Mouse (Mus musculus) layer of hippocampus, postnatal 10 days (tissue): Measurements from ENCODE around the gene Tigd3. TPM values are rescaled to one million over a fixed set of nuclear protein-coding genes. Genes with fewer than 3 reads are reported as not detected.

Source experiments
- DNase-seq, 2 experiments: peaks; one replicate each; pipeline ENCODE4 v3.0.0; 2021; ENCODE audit warnings: low spot score in 2 of 2
- total RNA-seq, 2 experiments: library from RNA; stranded (reverse); gene quantifications; 2 replicates each; pipeline ENCODE4 v1.2.3; 2021

Gene Tigd3
- total RNA-seq, 2 experiments from 2014 or later, result 4.4 to 5.5 TPM

GRCm38 (mm10) chr19:5877618-5878361 lies 16.2 kb downstream of the Tigd3 start, which contains the start of gene Slc25a45:
TSS of gene Slc25a45 (plus strand) at chr19:5877808.
- peak; percentile 73 to 80 for DNase-seq

- DNase-seq, result peak; percentile 88 to 93
Measured at GRCm38 (mm10) chr19:5874969-5875480, 18.9 kb downstream of the Tigd3 start, which contains the start of gene Frmd8. TSS of gene Frmd8 (minus strand) at chr19:5875274.

GRCm38 (mm10) chr19:5874391-5874968 lies 19.5 kb downstream of the Tigd3 start:
- DNase-seq, result no peak

- no peak for DNase-seq
Measured at GRCm38 (mm10) chr19:5872931-5873556, 20.9 kb downstream of the Tigd3 start.

GRCm38 (mm10) chr19:5872528-5872927 lies 21.4 kb downstream of the Tigd3 start:
- no peak for DNase-seq

GRCm38 (mm10) chr19:5871683-5872082 lies 22.3 kb downstream of the Tigd3 start:
- DNase-seq, result no peak

GRCm38 (mm10) chr19:5871273-5871672 lies 22.7 kb downstream of the Tigd3 start:
- DNase-seq, result peak in 1 of 2 experiments; percentile 40

- no peak for DNase-seq
Measured at GRCm38 (mm10) chr19:5868096-5868495, 25.9 kb downstream of the Tigd3 start.

- DNase-seq, result no peak
Measured at GRCm38 (mm10) chr19:5864710-5865398, 29.1 kb downstream of the Tigd3 start.

- DNase-seq, result no peak
Measured at GRCm38 (mm10) chr19:5863776-5864175, 30.2 kb downstream of the Tigd3 start.

GRCm38 (mm10) chr19:5862335-5863085 lies 31.4 kb downstream of the Tigd3 start:
- no peak for DNase-seq

- DNase-seq, result no peak
Measured at GRCm38 (mm10) chr19:5856604-5857003, 37.3 kb downstream of the Tigd3 start.

GRCm38 (mm10) chr19:5852035-5852722 lies 41.8 kb downstream of the Tigd3 start:
- DNase-seq, result no peak

GRCm38 (mm10) chr19:5851481-5851971 lies 42.4 kb downstream of the Tigd3 start:
- no peak for DNase-seq

- DNase-seq, result no peak
Measured at GRCm38 (mm10) chr19:5850860-5851259, 43.1 kb downstream of the Tigd3 start.

GRCm38 (mm10) chr19:5849843-5850527 lies 44.0 kb downstream of the Tigd3 start:
- DNase-seq, result peak; percentile 95

- DNase-seq, result peak in 1 of 2 experiments; percentile 35
Measured at GRCm38 (mm10) chr19:5848826-5849672, 44.9 kb downstream of the Tigd3 start.
